Mouse (Mus musculus): Measurements from ENCODE around the gene Frat1.

GRCm38 (mm10) chr19:41794901-41795300, 34.9 kb upstream of the Frat1 start:
- no peak for TF ChIP-seq POLR2A (IDR thresholded peaks at IDR 0.05; ENCODE audit: insufficient read depth, low read depth, low read length)
- TF ChIP-seq CTCF (IDR thresholded peaks at IDR 0.05), result no peak
- TF ChIP-seq EP300 (IDR thresholded peaks at IDR 0.05; ENCODE audit: insufficient read depth, low read depth, low read length), result no peak

Measured in heart, adult 2 months (tissue).